Mouse (Mus musculus): ENCODE measurements around the gene Man1c1. TPM values are rescaled to one million over a fixed set of nuclear protein-coding genes. Genes with fewer than 3 reads are reported as not detected.
A peak's percentile ranks its signal among the peaks of the same experiment; 100 is the strongest.

Gene Man1c1
- total RNA-seq, 1 experiment from 2014 or later: 12.8 TPM

DNA sequence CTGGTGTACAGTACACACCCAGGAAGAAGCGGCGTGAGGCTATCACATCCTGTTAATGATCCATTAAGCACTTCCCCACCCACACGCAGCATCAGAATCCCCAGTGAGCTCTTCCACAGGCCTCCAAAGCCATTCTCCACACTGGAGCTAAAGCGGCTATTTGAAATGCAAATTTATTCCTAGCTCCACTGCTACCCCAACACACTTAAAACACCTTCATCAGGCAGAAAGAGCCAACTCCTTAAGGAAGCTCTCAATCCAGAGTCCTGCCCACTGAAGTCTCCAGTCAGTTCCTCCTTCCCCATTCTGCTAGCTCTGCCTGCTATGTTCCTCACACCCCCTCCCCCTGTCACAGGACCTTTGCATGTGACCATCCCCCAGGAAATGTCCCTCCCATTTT lies 51.4 kb downstream of the Man1c1 start:
- ATAC-seq (replicated peaks; ENCODE audit: insufficient number of reproducible peaks, low FRiP score, low TSS enrichment, poor library complexity, severe bottlenecking): no peak

DNA sequence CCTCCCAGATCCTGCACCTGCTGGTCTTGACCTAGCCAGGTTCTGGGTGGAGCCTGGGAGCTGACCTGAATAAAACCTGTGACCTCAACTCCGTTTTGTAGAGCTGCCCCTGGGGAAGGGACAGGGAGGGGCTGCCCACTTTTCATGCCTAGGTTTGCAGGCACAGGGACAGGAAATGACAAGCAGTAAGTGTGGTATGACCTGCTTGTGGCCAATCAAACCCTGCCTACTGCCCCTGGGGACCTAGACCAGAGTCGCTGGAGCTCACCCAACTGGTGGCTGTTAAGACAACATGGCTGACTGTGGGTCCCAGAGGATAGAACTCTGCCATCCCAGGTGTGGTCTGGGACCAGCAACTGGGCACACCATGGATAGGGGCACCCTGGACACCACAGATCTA lies 51.9 kb downstream of the Man1c1 start:
- ATAC-seq (replicated peaks; ENCODE audit: insufficient number of reproducible peaks, low FRiP score, low TSS enrichment, poor library complexity, severe bottlenecking): 0 out of 2 replicates have a peak, but pooled peaks have one; percentile 20

DNA sequence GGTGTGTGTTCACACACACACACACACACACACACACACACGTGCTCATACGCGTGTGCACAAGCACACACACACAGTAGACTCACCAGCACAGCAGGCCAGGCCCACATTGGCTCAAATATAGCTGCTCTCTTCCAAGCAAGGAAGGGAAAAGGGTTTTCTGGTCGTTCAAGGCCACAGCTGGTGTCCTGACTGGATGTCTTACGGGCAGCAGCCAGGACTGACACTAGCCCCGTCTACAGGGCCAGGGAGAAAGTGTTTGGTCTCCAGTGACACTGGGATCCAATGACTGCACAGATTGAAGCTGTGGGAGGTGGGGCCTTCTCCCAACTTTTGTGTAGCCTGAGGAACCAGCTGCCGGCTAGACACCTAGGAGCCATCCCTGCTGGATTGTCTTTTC lies 52.7 kb downstream of the Man1c1 start:
- ATAC-seq (replicated peaks; ENCODE audit: insufficient number of reproducible peaks, low FRiP score, low TSS enrichment, poor library complexity, severe bottlenecking): no peak

DNA sequence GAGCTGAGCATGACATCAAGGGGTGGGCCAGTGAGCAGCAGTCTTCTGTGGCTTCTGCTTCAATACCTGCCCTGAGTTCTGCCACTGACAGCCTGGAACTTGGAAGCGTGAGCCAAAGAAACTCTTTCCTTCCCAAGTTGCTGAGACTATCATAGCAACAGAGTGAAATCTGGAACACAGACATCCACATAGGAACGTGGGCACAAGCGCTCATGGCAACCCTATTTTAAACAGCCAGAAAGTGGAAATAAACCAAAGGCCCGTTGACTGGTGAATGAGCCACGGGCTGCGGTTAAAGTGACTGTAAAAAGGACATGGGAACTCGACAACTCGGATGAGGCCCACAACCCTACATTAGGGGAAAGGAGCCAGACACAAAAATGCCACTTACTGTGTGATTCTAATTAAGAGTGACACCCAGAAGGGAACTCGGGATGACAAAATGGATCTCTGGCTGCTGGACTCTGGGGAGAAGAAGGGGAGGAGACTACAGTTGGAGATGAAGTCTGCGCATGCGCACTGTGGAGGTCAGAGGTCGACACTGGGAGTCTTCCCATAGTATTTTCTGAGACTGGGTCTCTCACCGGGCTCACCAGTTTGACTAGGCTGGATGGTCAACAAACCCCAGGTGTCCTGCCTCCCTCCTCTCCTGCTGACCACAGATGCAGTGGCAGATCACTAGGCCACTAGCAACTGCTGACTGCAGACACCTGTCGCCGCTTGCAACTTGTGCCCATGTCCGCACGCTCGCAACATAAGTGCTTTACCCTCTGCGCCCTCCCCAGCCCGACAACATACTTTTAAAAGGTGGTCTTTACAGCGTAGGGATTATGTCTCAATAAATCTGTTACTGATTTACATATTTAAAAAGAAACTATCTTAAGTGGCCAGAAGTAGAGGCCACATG lies 58.8 kb downstream of the Man1c1 start:
- ATAC-seq (replicated peaks; ENCODE audit: insufficient number of reproducible peaks, low FRiP score, low TSS enrichment, poor library complexity, severe bottlenecking): no peak

DNA sequence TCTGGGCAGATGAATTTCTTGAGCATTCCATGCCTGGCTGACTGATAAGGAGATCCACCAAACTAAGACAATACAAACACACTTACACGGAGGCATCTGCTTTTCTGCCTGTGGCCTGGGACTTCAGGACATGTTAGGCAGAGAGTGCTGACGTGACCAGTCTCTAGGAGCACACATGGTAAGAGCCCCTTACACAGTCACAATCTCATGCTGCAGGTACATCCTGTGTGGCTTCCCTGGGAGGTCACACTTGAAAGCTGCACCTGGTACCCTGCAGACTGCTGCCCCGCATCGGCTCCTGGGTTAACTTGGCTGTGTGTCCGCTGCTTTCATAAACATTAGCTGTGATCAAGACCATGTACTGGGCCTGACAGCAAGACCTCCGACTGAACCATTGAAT lies 59.7 kb downstream of the Man1c1 start:
- ATAC-seq (replicated peaks; ENCODE audit: insufficient number of reproducible peaks, low FRiP score, low TSS enrichment, poor library complexity, severe bottlenecking): no peak

DNA sequence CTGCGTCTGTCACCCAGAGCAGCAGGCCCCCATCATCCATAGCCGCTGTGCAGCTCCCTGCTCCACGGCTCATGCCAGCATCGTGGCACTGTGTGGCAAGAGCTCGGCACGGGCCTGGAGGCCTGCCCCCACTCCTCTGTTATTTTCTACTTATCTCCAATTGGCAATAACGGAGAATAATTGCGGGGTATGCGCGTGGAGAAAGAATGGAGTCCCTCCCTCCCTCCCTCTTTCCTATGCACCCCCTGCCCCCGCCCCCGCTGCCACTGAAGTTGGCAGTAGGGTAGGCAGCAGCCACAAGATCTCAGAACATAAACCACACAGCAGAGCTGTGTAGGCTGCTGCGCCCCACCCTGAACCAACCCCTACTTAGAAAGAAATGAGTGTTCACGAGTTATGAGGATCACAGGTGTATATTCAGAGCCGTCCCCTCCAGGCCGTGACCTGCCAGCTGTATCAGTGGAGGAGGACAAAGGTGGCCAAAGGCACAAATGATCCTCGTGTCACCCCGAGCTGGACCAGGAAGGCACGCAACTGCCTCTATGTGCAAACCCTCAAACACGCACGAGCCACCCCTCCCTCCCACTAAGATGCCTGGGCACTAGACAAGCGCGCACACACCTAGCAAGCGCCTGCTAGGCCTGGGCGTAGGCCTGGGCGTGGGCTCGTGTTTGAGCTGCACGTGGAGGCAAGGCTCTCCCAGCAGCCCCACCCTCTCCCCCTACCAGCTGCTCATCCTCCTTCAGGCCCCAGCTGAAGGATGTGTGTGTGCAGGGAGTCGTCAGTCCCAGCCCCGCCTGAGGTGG lies 62.2 kb downstream of the Man1c1 start:
- no peak for ATAC-seq (replicated peaks; ENCODE audit: insufficient number of reproducible peaks, low FRiP score, low TSS enrichment, poor library complexity, severe bottlenecking)

DNA sequence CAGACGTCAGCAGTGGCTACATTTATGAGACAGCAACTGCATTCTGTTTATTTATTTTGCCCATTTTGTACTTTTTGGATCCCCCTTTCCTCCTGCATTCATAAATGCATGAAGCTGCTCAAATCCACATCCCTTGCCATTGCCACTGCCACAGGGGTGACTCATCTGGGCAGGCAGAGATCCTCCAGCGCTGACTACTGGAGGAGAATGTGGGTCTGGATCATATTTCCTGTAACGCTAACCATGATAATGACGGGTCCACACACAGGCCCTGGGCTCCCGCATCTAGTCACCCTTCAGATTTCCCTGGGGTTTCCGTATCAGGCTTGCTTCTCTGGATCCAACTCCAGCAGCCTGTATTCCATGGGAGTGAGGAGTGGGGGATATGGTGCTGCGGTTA lies 64.8 kb downstream of the Man1c1 start:
- no peak for ATAC-seq (replicated peaks; ENCODE audit: insufficient number of reproducible peaks, low FRiP score, low TSS enrichment, poor library complexity, severe bottlenecking)

DNA sequence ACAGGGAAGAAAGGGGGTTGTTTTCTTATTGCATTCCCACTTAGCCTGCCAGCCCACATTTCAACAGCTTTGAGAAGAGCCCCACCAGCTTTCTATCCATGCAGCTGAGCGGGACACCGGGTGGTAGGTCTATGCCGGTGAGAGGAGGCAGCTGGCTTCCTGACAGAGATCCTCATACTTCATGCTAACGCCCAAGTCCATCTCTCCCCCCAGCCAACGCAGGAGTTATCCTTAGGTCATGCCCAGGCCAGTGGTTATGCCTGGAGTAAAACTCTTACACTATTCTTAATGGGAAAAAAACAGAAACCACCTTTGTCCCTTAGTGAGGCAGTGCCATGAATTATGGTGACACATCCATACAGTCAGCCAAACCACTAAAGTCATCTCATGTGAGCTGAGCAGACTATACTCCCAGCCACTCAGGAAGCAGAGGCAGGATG lies 66.0 kb downstream of the Man1c1 start:
- ATAC-seq (replicated peaks; ENCODE audit: insufficient number of reproducible peaks, low FRiP score, low TSS enrichment, poor library complexity, severe bottlenecking): no peak

DNA sequence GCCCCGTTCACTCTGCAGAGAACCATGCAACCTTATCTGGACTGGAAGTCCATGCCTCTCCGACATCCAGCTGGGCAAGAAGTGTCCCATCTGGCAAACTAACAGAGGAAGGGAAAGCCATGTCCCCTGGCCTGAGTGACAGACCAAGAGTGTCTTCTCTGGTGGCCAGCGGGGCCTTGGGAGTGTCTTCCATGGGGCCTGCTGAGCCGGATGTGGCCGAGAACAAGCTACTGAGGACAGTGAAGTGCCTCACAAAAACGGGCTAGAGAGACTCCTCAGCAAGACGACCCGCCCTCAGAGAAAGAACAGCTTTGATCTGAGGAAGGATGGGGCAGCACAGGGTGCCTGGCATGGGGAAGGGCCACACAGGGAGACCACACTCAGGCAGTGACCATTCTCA lies 67.7 kb downstream of the Man1c1 start:
- no peak for ATAC-seq (replicated peaks; ENCODE audit: insufficient number of reproducible peaks, low FRiP score, low TSS enrichment, poor library complexity, severe bottlenecking)

DNA sequence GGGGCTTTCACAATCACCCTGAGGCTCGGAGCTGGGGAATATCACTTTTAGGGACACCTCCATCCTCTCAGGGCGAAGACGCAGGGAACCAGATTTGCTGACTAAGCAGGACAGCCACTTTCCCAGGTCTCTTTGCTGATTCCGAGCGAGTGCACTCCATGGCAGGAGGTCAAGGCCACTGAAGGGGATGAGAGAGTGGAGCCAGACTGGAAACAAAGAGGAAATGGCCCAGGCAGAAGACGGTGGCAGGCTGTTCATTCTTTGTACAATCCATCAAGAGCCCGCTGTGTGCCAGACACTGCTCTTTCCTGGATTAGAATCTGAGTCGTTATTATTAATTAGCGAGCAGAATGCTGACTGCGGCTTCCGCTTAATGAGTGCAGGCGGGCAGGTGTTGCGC lies 70.1 kb downstream of the Man1c1 start:
- ATAC-seq (replicated peaks; ENCODE audit: insufficient number of reproducible peaks, low FRiP score, low TSS enrichment, poor library complexity, severe bottlenecking): no peak

DNA sequence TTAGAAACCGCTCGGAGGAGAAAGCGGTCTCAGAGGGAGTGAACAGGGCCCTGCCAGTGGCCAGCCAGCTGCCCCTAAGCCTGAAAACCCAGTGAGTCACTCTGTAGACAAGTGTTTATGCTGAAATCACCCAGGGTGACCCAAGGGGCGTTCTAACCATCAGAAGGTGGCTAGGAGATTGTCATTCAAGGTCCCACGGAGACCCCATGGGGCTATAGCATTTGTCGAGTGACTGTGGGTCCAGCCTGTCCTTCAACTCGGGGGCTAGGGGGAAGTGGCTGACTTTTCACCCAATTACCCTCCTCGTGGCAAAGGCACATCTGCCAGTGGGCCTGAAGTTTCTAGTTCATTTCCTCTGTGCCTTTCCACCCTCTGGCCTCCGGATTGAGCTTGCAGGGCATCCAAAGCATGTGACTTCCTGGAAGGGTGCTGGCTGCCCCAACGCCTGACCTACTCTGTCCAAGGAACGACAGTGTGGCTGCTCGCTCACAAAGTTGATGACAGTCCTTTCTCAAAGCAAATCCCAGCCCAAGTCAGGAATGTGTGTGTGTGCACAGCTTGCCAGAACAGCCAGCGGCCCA lies 71.9 kb downstream of the Man1c1 start:
- no peak for ATAC-seq (replicated peaks; ENCODE audit: insufficient number of reproducible peaks, low FRiP score, low TSS enrichment, poor library complexity, severe bottlenecking)

DNA sequence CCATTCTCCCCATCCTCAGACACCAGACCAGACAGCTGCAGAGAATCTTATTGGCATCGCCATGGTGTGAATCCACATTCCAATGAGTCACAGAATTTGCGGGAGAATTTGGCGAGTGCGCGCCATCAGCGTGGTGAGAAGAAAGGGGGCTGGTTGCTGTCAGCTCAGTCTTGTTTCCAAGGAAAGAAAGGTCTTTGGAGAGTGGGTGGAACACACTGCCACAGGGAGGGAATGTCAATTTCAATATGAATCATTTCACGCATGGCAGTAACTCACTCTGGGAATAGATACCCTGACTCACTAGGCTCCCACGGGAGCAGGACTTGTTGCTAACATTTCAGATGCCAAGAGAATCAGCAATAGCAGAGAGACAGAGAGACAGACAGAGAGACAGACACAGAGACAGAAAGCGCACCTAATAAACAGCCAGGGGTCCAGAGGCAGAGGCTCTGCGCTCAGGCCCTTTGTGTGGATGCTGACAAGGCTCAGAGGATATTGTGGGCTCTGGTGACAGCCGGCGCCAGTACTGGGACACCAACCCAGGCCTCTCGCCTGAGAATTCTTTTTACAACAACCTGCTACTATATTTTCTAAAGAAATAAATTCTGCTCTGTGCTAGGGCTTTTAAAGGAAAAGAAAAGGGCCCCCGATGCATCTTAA lies 72.5 kb downstream of the Man1c1 start:
- no peak for ATAC-seq (replicated peaks; ENCODE audit: insufficient number of reproducible peaks, low FRiP score, low TSS enrichment, poor library complexity, severe bottlenecking)

DNA sequence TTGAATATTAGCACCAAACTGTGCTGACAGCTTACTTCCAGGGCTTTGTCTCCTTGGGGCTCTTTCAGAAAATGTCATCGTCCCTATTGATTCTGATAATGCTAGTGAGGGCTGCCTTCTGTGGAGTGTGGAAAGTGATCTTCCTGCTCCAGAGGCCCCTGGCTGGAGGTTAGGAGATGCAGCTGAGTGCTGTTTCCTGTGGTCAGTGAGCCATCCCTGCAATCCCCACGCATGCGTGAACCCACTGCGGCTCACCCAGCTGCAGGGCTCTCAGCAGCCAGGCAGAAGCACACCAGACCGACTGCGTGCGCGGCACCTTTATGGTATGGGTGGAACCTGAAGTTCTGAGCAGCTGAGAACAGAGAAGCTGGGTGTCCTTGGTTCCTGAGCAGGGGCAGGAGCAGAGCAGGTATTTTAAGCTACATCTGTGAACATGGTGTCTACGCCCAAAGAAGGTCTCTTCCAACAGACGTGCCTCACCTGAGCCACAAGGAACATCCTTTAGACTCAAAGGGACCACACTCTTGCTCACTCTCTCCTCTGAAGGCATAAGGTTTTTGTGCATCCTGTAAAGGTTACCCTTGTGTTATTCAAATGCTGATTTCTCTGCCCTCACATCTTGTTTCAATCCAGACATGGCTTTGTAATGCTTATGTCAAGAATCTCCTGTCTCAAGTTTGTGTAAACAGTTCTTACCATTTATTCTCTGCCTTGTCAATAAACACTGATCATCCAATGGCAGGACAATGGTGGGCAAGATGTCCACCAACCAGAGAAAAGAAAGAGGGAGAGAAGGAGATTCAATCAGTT lies 75.3 kb downstream of the Man1c1 start:
- ATAC-seq (replicated peaks; ENCODE audit: insufficient number of reproducible peaks, low FRiP score, low TSS enrichment, poor library complexity, severe bottlenecking): no peak

DNA sequence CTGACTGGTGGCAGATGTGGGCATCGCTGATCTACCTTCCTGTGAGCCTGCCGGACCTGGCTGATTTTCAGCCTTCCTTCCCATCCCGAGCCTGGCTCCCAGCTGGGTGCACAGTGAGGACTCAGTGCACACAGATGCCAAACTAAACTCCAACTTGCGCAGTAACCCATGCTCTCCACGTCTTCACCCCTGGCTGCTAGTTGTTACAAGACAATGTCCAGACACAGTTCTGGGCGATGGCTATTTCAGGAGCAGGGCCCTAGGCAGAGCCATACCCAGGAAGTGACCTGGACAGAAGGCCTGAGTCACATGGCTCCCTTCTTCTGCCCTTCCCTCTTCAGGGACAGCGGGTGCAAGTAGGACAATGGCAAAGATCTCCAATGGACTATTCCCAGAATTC lies 76.0 kb downstream of the Man1c1 start:
- no peak for ATAC-seq (replicated peaks; ENCODE audit: insufficient number of reproducible peaks, low FRiP score, low TSS enrichment, poor library complexity, severe bottlenecking)

DNA sequence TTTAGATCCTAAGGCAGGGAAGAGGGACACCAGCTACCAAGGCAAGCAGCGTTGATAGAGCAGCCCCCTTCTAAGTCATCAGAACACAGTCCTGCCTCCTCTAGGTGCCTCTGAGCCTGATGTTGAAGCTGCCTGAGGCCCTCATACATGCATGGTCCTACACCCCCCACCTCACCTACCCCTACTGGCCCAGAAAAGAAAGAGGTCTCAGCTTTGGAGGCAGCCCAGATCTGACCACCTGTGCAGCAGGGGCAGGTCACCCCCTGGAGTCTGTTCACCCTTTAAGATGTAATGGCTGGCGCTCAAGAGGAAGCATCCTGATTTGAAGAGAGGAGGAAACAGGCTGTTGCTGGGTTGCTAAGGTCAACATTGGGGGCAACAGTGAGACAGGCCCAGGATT lies 77.2 kb downstream of the Man1c1 start:
- no peak for ATAC-seq (replicated peaks; ENCODE audit: insufficient number of reproducible peaks, low FRiP score, low TSS enrichment, poor library complexity, severe bottlenecking)

DNA sequence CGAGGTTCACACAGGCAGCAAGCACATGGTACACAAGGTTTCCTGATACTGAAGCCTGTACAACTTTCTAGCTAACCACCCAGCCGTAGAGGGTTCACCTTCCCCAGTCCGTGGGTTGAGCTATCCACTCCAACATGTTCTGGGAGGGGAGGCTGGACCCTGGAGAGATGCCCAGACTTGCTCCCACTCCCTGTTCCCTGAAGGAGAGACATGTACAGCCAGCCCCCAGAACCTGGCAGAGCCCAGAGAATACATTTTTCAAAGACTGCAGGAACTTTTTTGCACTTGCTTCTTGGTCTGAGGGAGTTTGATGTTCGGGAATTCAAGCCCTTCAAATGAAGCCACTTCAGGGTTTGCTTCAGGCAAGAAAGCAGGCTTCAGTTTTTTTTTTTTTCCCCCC lies 77.7 kb downstream of the Man1c1 start:
- no peak for ATAC-seq (replicated peaks; ENCODE audit: insufficient number of reproducible peaks, low FRiP score, low TSS enrichment, poor library complexity, severe bottlenecking)

DNA sequence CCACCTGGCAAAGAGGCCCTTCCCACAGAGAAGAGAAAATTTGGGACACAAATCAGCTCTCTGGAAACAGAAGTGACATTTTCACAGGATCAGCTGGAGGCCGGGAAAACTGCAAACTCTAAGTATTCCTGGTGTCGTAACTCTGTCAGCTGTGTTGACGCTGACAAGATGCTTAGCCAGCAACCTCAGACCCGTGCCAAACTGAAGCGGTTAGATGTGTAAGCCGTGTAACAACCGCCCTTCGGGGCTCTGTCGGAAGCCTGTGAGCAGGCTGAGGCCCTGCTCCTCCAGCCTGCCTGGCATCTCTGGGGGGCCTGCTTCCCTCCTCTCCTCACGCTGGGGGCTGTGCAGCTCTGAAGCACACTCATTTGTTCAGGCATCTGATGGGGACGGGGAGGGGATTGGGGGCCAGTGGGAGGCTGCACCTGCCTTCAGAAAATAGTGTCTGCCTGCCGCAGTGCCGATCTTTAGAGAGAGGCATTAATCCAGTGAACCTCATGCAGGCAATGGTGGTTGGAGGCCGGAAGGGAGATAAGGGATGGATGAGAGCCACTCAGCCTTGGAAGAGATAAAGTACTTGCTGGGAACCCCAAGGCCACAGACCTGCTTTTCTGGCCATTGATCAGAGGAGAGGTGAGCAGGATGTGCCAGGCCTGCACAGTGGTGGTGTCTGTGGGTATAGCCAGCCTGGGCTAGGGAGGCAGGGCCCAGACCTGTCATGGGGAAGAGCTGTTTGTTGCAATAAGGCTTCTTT lies 79.8 kb downstream of the Man1c1 start:
- no peak for ATAC-seq (replicated peaks; ENCODE audit: insufficient number of reproducible peaks, low FRiP score, low TSS enrichment, poor library complexity, severe bottlenecking)

DNA sequence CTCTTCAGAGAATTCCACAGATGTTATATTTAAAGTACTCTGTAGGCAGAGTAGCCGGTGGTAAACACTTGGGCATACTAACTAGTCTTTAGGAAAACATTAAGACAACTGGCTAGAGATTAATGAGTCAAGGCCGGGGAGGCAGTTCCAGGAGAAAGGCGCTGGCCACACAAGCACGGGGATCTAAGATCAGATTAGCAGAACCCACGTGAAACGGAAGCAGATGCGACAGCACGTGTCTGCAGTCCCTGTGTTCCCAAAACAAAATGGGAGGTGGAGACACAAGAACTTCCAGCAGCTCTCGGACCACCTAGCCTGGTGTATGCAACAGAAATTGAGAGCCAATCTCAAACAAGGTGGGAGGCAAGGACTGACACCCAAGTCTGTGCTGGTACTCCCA lies 82.4 kb downstream of the Man1c1 start:
- no peak for ATAC-seq (replicated peaks; ENCODE audit: insufficient number of reproducible peaks, low FRiP score, low TSS enrichment, poor library complexity, severe bottlenecking)
